Mouse (Mus musculus) CH12.LX (cell line): Measurements from ENCODE around the gene Nav1. TPM values are rescaled to one million over a fixed set of nuclear protein-coding genes. Genes with fewer than 3 reads are reported as not detected.

ENCODE experiments used
- DNase-seq: peaks from one replicate; pipeline ENCODE4 v3.0.0-alpha.2; 2013; ENCODE audit errors: extremely low read depth
- H3K27ac ChIP-seq: 2 replicates; pipeline ENCODE4 v1.5.1; 2012; ENCODE audit warnings: low read depth, mild to moderate bottlenecking, control low read depth, moderate library complexity; ENCODE audit not compliant: insufficient read depth
- H3K27me3 ChIP-seq: replicated peaks from 2 replicates; pipeline ENCODE3; 2012; ENCODE audit warnings: inconsistent platforms
- H3K36me3 ChIP-seq, 2 experiments: replicated peaks in 1 of 2; 2 replicates each; pipeline versions ENCODE3 to v1.6.1; 2012; ENCODE audit warnings: inconsistent platforms in 1 of 2, low read length in 1 of 2, mild to moderate bottlenecking in 1 of 2, mixed read lengths in 1 of 2, moderate library complexity in 1 of 2; ENCODE audit not compliant: control insufficient read depth in 1 of 2, insufficient read depth in 1 of 2
- H3K4me1 ChIP-seq, 2 experiments: 2 replicates each; pipeline ENCODE4 v1.6.1; 2012; ENCODE audit warnings: inconsistent platforms in 1 of 2, moderate library complexity in 1 of 2; ENCODE audit not compliant: insufficient read depth in 2 of 2, control insufficient read depth in 1 of 2
- H3K4me2 ChIP-seq: 2 replicates; pipeline ENCODE4 v1.6.1; 2012; ENCODE audit warnings: low read depth, mild to moderate bottlenecking, control low read depth; ENCODE audit not compliant: poor library complexity, insufficient read depth, severe bottlenecking
- H3K4me3 ChIP-seq, 3 experiments: fragments of 150-350 bp in 1 of 3; sonication (generic) in 1 of 3; replicated peaks in 1 of 3; 2 replicates each; pipeline versions ENCODE3 to v1.5.1; 2011 to 2012; ENCODE audit warnings: low read depth in 2 of 3, low read length in 2 of 3, mild to moderate bottlenecking in 2 of 3, moderate library complexity in 2 of 3, control low read depth in 1 of 3, improper control_type of control experiment in 1 of 3, inconsistent platforms in 1 of 3, mixed read lengths in 1 of 3; ENCODE audit not compliant: poor library complexity in 1 of 3
- H3K79me2 ChIP-seq: replicated peaks from 2 replicates; pipeline ENCODE4 v1.6.1; 2012; ENCODE audit warnings: mild to moderate bottlenecking, moderate library complexity; ENCODE audit not compliant: control insufficient read depth, poor library complexity, insufficient read depth, severe bottlenecking; ENCODE audit errors: extremely low read depth
- H3K9ac ChIP-seq: 2 replicates; pipeline ENCODE4 v1.6.1; 2012; ENCODE audit warnings: low read depth, mild to moderate bottlenecking, control low read depth, moderate library complexity; ENCODE audit not compliant: insufficient read depth
- H3K9me3 ChIP-seq: replicated peaks from 2 replicates; pipeline ENCODE3; 2012; ENCODE audit warnings: low read length, inconsistent platforms, mixed read lengths
- BHLHE40 ChIP-seq: IDR thresholded peaks from 2 replicates; pipeline ENCODE4 v1.6.1; 2011; ENCODE audit warnings: mild to moderate bottlenecking, low read depth, low read length, improper control_type of control experiment
- ELF1 ChIP-seq: IDR thresholded peaks from 2 replicates; pipeline ENCODE4 v1.6.1; 2014; ENCODE audit warnings: low read depth, mild to moderate bottlenecking, inconsistent platforms, low read length, improper control_type of control experiment
- ETS1 ChIP-seq: conservative IDR thresholded peaks from 2 replicates; pipeline ENCODE4 v1.6.1; 2012; ENCODE audit warnings: low read depth, mild to moderate bottlenecking, inconsistent platforms, low read length, improper control_type of control experiment, moderate library complexity
- GABPA ChIP-seq: IDR thresholded peaks from 2 replicates; pipeline ENCODE4 v1.6.1; 2012; ENCODE audit warnings: low read depth, low read length, improper control_type of control experiment, inconsistent platforms; ENCODE audit not compliant: insufficient replicate concordance
- HCFC1 ChIP-seq: IDR thresholded peaks from 2 replicates; pipeline ENCODE4 v1.6.1; 2012; ENCODE audit warnings: low read depth, mild to moderate bottlenecking, inconsistent platforms, low read length, improper control_type of control experiment
- JUN ChIP-seq: IDR thresholded peaks from 2 replicates; pipeline ENCODE4 v1.6.1; 2011; ENCODE audit warnings: low read depth, mild to moderate bottlenecking, low read length, improper control_type of control experiment, moderate library complexity; ENCODE audit not compliant: insufficient read depth
- JUND ChIP-seq: conservative IDR thresholded peaks from 2 replicates; pipeline ENCODE4 v1.6.1; 2011; ENCODE audit warnings: low read depth, low read length, improper control_type of control experiment
- MEF2A ChIP-seq: IDR thresholded peaks from 2 replicates; pipeline ENCODE4 v1.6.1; 2014; ENCODE audit warnings: low read depth, mild to moderate bottlenecking, inconsistent platforms, low read length, improper control_type of control experiment, borderline replicate concordance
- MXI1 ChIP-seq: IDR thresholded peaks from 2 replicates; pipeline ENCODE4 v1.6.1; 2011; ENCODE audit warnings: mild to moderate bottlenecking, low read depth, low read length, improper control_type of control experiment
- MYC ChIP-seq: IDR thresholded peaks from 2 replicates; pipeline ENCODE4 v1.6.1; 2011; ENCODE audit warnings: low read depth, mild to moderate bottlenecking, improper control_type of control experiment, low read length
- NRF1 ChIP-seq: IDR thresholded peaks from 2 replicates; pipeline ENCODE4 v1.6.1; 2014; ENCODE audit warnings: low read depth, mild to moderate bottlenecking, inconsistent platforms, low read length, improper control_type of control experiment, moderate library complexity
- POLR2AphosphoS2 ChIP-seq: IDR thresholded peaks from 2 replicates; pipeline ENCODE4 v1.6.1; 2011; ENCODE audit warnings: low read depth, low read length, improper control_type of control experiment
- RAD21 ChIP-seq: IDR thresholded peaks from 2 replicates; pipeline ENCODE4 v1.6.1; 2011; ENCODE audit warnings: low read depth, mild to moderate bottlenecking, low read length, improper control_type of control experiment, moderate library complexity
- SIN3A ChIP-seq: IDR thresholded peaks from 2 replicates; pipeline ENCODE4 v1.6.1; 2012; ENCODE audit warnings: low read length, improper control_type of control experiment, inconsistent platforms
- SMC3 ChIP-seq: IDR thresholded peaks from 2 replicates; pipeline ENCODE4 v1.6.1; 2011; ENCODE audit warnings: low read depth, low read length, improper control_type of control experiment
- TBP ChIP-seq: conservative IDR thresholded peaks from 2 replicates; pipeline ENCODE4 v1.6.1; 2011; ENCODE audit warnings: low read depth, low read length, improper control_type of control experiment
- USF1 ChIP-seq: IDR thresholded peaks from 2 replicates; pipeline ENCODE4 v1.6.1; 2014; ENCODE audit warnings: low read depth, mild to moderate bottlenecking, inconsistent platforms, low read length, improper control_type of control experiment
- USF2 ChIP-seq: conservative IDR thresholded peaks from 2 replicates; pipeline ENCODE4 v1.6.1; 2011; ENCODE audit warnings: low read depth, low read length, improper control_type of control experiment
- ZKSCAN1 ChIP-seq: IDR thresholded peaks from 2 replicates; pipeline ENCODE4 v1.6.1; 2012; ENCODE audit warnings: low read depth, inconsistent platforms, low read length, improper control_type of control experiment, borderline replicate concordance
- dilution Hi-C: fragments of 300-500 bp; cut with MboI; formaldehyde crosslinking; loops from 2 replicates; pipeline ENCODE4 v1.14.3; 2020; ENCODE audit warnings: low sequenced_read_pairs; ENCODE audit not compliant: extremely low pct_unique_long_range_greater_than_20kb, extremely low pct_ligation_motif_present
- in situ Hi-C: fragments of 300-500 bp; cut with MboI; formaldehyde crosslinking; loops from 3 replicates; pipeline ENCODE4 v1.14.3; 2019; ENCODE audit warnings: low sequenced_read_pairs, low pct_ligation_motif_present, low pct_unique_long_range_greater_than_20kb, mixed read lengths
- polyA plus RNA-seq: library from polyadenylated mRNA; unstranded; fragments of >175 nt; gene quantifications from 2 replicates; pipeline ENCODE4 v1.2.1, GENCODE M21; 2012; ENCODE audit warnings: low read depth; ENCODE audit not compliant: insufficient read length
- total RNA-seq, 2 experiments: library from RNA; depleted of rRNA; stranded (reverse); fragments of 300-350 nt in 1 of 2; fragments of >200 nt in 1 of 2; gene quantifications; 2 replicates each; pipeline ENCODE4 v1.2.3; 2012 to 2014

Gene Nav1
- total and polyA plus RNA-seq, 3 experiments: 0.21 to 0.56 TPM; not detected in 1

DNA sequence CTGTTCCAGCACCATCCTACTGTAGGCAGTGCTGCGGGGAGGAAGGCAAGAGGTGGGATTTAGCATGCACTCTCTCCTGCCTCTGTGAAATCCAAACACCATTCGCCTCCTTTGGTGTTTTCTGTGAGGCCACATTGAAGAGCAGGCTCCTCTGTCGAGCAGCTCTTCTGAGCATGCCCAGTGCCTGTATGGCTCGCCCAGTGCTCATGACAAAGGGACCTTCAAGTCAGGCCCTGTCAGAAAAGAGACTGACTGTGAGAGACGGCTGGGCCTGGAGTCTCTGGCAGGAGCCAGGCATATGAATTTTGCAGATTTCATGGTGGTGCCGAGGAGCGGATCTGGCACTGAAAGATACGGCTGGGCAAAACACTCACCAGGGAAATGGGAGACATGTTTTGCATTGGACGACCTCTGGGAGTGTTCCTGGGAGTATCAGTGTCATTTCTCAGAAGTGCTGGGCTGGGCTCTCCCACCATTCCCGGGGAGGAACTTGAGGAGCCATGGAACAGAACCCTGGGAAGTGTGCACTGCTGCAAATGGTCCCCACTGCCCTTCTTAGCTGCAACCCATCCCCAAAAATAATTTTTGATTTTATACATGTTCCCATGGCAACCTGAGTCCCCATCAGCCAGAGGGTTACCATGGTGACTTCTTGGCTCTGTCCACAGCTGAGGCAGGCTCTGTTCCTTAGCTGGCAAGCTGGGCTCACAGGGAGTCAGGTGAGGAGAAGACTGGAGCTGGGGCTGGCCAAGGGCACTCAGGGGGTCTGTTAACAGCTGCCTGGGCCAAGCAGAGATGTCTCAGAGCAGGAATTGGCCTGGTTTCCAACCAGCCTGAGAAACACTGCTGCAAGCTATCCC lies 42.2 kb downstream of the Nav1 start:
- Histone ChIP-seq H3K9ac (no peak overlapping the region), H3K4me3 (no peak overlapping the region), H3K27me3 (peaks cover 79% of the 10 kb centered on the region), H3K4me1 (no peaks in the 10 kb centered on the region), H3K4me2 (no peak overlapping the region), H3K36me3 (no peaks in the 10 kb centered on the region), H3K79me2 (no peaks in the 10 kb centered on the region), H3K27ac (no peak overlapping the region), H3K9me3 (no peaks in the 10 kb centered on the region)
- dilution Hi-C loops (no loop called here), in situ Hi-C loops (no loop called here)
- TF ChIP-seq ETS1 (no peak), USF2 (no peak), MYC (no peak), ELF1 (no peak), SIN3A (no peak), MEF2A (no peak), HCFC1 (no peak), SMC3 (no peak), RAD21 (no peak), MXI1 (no peak), ZKSCAN1 (no peak), GABPA (no peak), NRF1 (no peak), JUN (no peak), JUND (no peak), BHLHE40 (no peak), USF1 (no peak)
- no peak for DNase-seq

DNA sequence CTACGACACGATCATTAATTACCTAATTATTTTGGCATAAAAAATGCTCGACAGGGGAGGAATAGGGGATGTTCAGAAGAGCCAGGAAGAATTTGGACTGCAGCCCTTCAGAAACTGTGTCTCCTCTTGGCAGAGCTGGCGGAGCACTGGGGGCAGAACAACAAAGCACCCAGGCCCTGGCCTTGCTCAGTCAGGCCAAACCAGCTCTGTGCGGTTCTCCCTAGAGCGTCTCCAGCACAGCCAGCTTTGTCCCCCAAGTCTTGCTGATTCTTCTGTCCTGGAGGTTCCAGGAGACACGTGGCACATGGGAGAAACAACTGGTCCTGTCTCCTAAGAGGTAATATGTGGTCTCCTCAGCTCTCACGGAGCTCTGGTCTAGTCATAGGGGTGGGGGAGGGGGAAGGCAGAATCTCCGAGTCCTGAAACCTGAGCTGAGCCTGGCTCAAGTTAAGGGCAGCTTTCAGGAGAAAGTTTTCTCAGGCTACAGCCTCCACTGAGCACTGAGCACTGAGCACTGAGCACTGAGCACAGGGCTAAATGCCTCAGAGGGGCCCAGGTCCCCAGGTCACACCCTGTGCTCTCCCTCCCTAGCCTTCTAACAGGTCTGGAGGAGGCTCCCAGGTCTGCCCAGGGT lies 43.2 kb downstream of the Nav1 start:
- Histone ChIP-seq H3K4me1 (no peaks in the 10 kb centered on the region), H3K27ac (no peak overlapping the region), H3K79me2 (no peaks in the 10 kb centered on the region)
- TF ChIP-seq BHLHE40 (no peak), NRF1 (no peak), TBP (no peak), POLR2AphosphoS2 (no peak), USF1 (no peak), MEF2A (no peak), SMC3 (no peak), HCFC1 (no peak), ZKSCAN1 (no peak)
- TF ChIP-seq, all 38 proteins: peak for 0
- no peak for DNase-seq
- H3K4me3 ChIP-seq: no peak overlapping the region
- in situ Hi-C loops: no loop called here
- no peak overlapping the region for H3K9ac ChIP-seq
- dilution Hi-C loops: no loop called here
- H3K9me3 ChIP-seq: no peaks in the 10 kb centered on the region
- no peak overlapping the region for H3K4me2 ChIP-seq
- peaks cover 82% of the 10 kb centered on the region for H3K27me3 ChIP-seq
- no peaks in the 10 kb centered on the region for H3K36me3 ChIP-seq
